Mouse (Mus musculus) cerebellum, postnatal 36 days (tissue): ENCODE measurements around the gene Tgfbr2.
A peak's percentile ranks its signal among the peaks of the same experiment; 100 is the strongest.
"Not testable (repeated sequence)": the region's sequence is repeated elsewhere in the genome, so short reads cannot be mapped to it uniquely, and the experiment has no call there.

Experiments used
- DNase-seq, 2 experiments: peaks; one replicate each; pipeline ENCODE4 v3.0.0; 2021 to 2022; ENCODE audit warnings: mixed read lengths in 2 of 2

Gene Tgfbr2

GRCm38 (mm10) chr9:116058475-116058874 is 116.7 kb downstream of the Tgfbr2 start:
- DNase-seq = no peak

- no peak for DNase-seq
Observed at GRCm38 (mm10) chr9:116053976-116054375, 121.2 kb downstream of the Tgfbr2 start.

GRCm38 (mm10) chr9:116049985-116050384 is 125.2 kb downstream of the Tgfbr2 start:
- no peak for DNase-seq

GRCm38 (mm10) chr9:116041787-116042186 is 133.4 kb downstream of the Tgfbr2 start:
- peak; percentile 81 to 87 for DNase-seq

DNA sequence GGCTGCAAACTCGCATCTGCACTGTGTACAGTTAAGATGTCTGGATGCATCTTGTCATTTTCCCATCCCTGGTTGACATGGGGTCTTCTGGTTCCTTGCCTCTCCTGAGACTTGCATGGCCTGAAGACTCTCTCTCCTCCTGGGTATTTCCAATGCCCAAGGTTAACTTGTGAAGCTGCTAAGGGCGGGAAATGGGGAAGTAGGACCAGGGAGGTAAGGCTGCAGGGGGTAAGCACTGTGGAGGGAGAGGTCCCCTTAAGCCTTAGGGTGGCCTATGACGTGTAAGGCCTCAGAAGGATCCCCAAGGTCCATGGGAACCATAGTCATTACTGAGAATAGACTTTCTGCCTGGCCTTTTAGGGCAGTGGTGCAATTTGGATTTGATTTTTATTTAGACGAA is 133.8 kb downstream of the Tgfbr2 start:
- DNase-seq = no peak

GRCm38 (mm10) chr9:116040852-116041251 is 134.3 kb downstream of the Tgfbr2 start:
- DNase-seq = not testable (repeated sequence)

DNA sequence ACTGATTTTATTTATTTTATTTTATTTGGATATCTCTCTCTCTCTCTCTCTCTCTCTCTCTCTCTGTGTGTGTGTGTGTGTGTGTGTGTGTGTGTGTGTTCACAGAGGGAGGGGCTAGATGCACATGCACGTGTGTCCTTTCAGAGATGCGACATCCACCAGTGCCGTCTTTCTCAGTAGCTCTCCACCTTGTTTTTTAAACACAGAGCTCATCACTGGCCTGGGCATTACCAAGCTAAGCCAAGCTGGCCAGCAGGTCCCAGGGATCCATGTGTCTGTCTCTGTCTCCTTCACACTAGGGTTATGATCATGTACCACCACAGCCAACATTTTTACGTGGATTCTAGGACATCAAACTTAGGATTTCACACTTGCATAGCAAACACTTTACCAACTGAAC is 135.2 kb downstream of the Tgfbr2 start:
- DNase-seq = no peak

GRCm38 (mm10) chr9:116038275-116038674 is 136.9 kb downstream of the Tgfbr2 start:
- DNase-seq = no peak
